Mouse (Mus musculus): ENCODE data around the gene Sh3pxd2a. TPM values are rescaled to one million over a fixed set of nuclear protein-coding genes. Genes with fewer than 3 reads are reported as not detected.
A peak's percentile ranks its signal among the peaks of the same experiment; 100 is the strongest.

Sh3pxd2a gene
- 6.8 and 7.1 TPM in 2 replicates for polyA plus RNA-seq (2015; fragmentation: Nextera tagmentation; extraction: Ambion mirVana)

GRCm38 (mm10) chr19:47464304-47465241, at the start of gene Sh3pxd2a:
TSS of gene Sh3pxd2a (minus strand) at chr19:47464401.
- peak; percentile 93 for ATAC-seq (ENCODE audit: borderline replicate concordance, extremely low read depth, low FRiP score, low TSS enrichment)
- H3K27me3 ChIP-seq: no peaks in the 10 kb centered on the region
- H3K9ac ChIP-seq: peak within 1 kb of the TSS; percentile 77
- 3% methylated on average over 48 of the region's 70 CpGs for WGBS
- H3K27ac ChIP-seq: peak within 1 kb of the TSS; percentile 84
- peak within 1 kb of the TSS; percentile 80 for H3K4me2 ChIP-seq
- H3K9me3 ChIP-seq: no peaks in the 10 kb centered on the region
- no peaks in the 10 kb centered on the region for H3K36me3 ChIP-seq
- H3K4me1 ChIP-seq: peaks cover 37% of the 10 kb centered on the region
- peak within 1 kb of the TSS; percentile 72 for H3K4me3 ChIP-seq

GRCm38 (mm10) chr19:47513618-47513897, 49.4 kb upstream of the Sh3pxd2a start:
- Histone ChIP-seq H3K36me3 (peaks cover 27% of the 10 kb centered on the region), H3K27me3 (no peaks in the 10 kb centered on the region), H3K9ac (no peak overlapping the region), H3K27ac (no peak overlapping the region), H3K4me1 (peaks cover 45% of the 10 kb centered on the region), H3K4me2 (no peak overlapping the region; the same call in 1 of the 2 replicates), H3K4me3 (no peak overlapping the region), H3K9me3 (no peaks in the 10 kb centered on the region)
- 53% methylated on average over 4 of the region's 4 CpGs for WGBS
- no peak for ATAC-seq (ENCODE audit: borderline replicate concordance, extremely low read depth, low FRiP score, low TSS enrichment)

- 47% methylated on average over 21 of the region's 21 CpGs for WGBS
- ATAC-seq (ENCODE audit: borderline replicate concordance, extremely low read depth, low FRiP score, low TSS enrichment): no peak
- H3K27ac ChIP-seq: peak overlapping the region; percentile 87
- H3K9ac ChIP-seq: no peak overlapping the region
- no peak overlapping the region for H3K4me3 ChIP-seq
- H3K4me2 ChIP-seq: no peak overlapping the region; the same call in 1 of the 2 replicates
- H3K27me3 ChIP-seq: no peaks in the 10 kb centered on the region
- H3K9me3 ChIP-seq: no peaks in the 10 kb centered on the region
- peaks cover 50% of the 10 kb centered on the region for H3K4me1 ChIP-seq
- H3K36me3 ChIP-seq: peaks cover 27% of the 10 kb centered on the region
These were observed 48.8 kb upstream of the Sh3pxd2a start for GRCm38 (mm10) chr19:47512794-47513617.

GRCm38 (mm10) chr19:47511958-47512357, 47.8 kb upstream of the Sh3pxd2a start:
- 47% methylated on average over 6 of the region's 6 CpGs for WGBS
- Histone ChIP-seq H3K9ac (no peak overlapping the region), H3K4me2 (no peak overlapping the region), H3K9me3 (no peaks in the 10 kb centered on the region), H3K36me3 (peaks cover 27% of the 10 kb centered on the region), H3K4me1 (peaks cover 59% of the 10 kb centered on the region), H3K27me3 (no peaks in the 10 kb centered on the region), H3K4me3 (no peak overlapping the region), H3K27ac (peak overlapping the region; percentile 87)
- ATAC-seq (ENCODE audit: borderline replicate concordance, extremely low read depth, low FRiP score, low TSS enrichment): no peak

GRCm38 (mm10) chr19:47511294-47511675, 47.1 kb upstream of the Sh3pxd2a start:
- no peaks in the 10 kb centered on the region for H3K27me3 ChIP-seq
- H3K9me3 ChIP-seq: no peaks in the 10 kb centered on the region
- H3K27ac ChIP-seq: peak overlapping the region; percentile 87
- ATAC-seq (ENCODE audit: borderline replicate concordance, extremely low read depth, low FRiP score, low TSS enrichment): no peak
- H3K4me3 ChIP-seq: no peak overlapping the region
- H3K4me1 ChIP-seq: peaks cover 59% of the 10 kb centered on the region
- H3K36me3 ChIP-seq: peaks cover 23% of the 10 kb centered on the region
- H3K9ac ChIP-seq: no peak overlapping the region
- H3K4me2 ChIP-seq: no peak overlapping the region
- WGBS: 67% methylated on average over 7 of the region's 7 CpGs

GRCm38 (mm10) chr19:47510473-47511293, 46.5 kb upstream of the Sh3pxd2a start:
- peak overlapping the region; percentile 90 for H3K27ac ChIP-seq
- no peak overlapping the region for H3K9ac ChIP-seq
- H3K4me3 ChIP-seq: no peak overlapping the region
- peaks cover 59% of the 10 kb centered on the region for H3K4me1 ChIP-seq
- ATAC-seq (ENCODE audit: borderline replicate concordance, extremely low read depth, low FRiP score, low TSS enrichment): peak; percentile 17; the same call in 1 of the 2 replicates
- H3K9me3 ChIP-seq: no peaks in the 10 kb centered on the region
- H3K27me3 ChIP-seq: no peaks in the 10 kb centered on the region
- H3K36me3 ChIP-seq: peaks cover 17% of the 10 kb centered on the region; the same call in 1 of the 2 replicates
- WGBS: 48% methylated on average over 25 of the region's 25 CpGs
- H3K4me2 ChIP-seq: no peak overlapping the region

GRCm38 (mm10) chr19:47510135-47510472, 45.9 kb upstream of the Sh3pxd2a start:
- Histone ChIP-seq H3K9ac (no peak overlapping the region), H3K4me3 (no peak overlapping the region), H3K27ac (peak overlapping the region; percentile 90), H3K9me3 (no peaks in the 10 kb centered on the region), H3K27me3 (no peaks in the 10 kb centered on the region), H3K4me2 (no peak overlapping the region), H3K36me3 (peaks cover 12% of the 10 kb centered on the region; the same call in 1 of the 2 replicates), H3K4me1 (peaks cover 59% of the 10 kb centered on the region)
- ATAC-seq (ENCODE audit: borderline replicate concordance, extremely low read depth, low FRiP score, low TSS enrichment): no peak
- WGBS: 57% methylated on average over 7 of the region's 7 CpGs

- H3K9me3 ChIP-seq: no peaks in the 10 kb centered on the region
- peak overlapping the region; percentile 90 for H3K27ac ChIP-seq
- peak; percentile 31; the same call in 1 of the 2 replicates for ATAC-seq (ENCODE audit: borderline replicate concordance, extremely low read depth, low FRiP score, low TSS enrichment)
- H3K4me1 ChIP-seq: peaks cover 55% of the 10 kb centered on the region
- no peak overlapping the region for H3K9ac ChIP-seq
- whole genome bisulfite sequencing: 24% methylated on average over 5 of the region's 5 CpGs
- no peak overlapping the region for H3K4me2 ChIP-seq
- no peaks in the 10 kb centered on the region for H3K27me3 ChIP-seq
- H3K36me3 ChIP-seq: no peaks in the 10 kb centered on the region
- H3K4me3 ChIP-seq: no peak overlapping the region
These were observed 44.6 kb upstream of the Sh3pxd2a start for GRCm38 (mm10) chr19:47508771-47509281.

- no peak overlapping the region for H3K4me3 ChIP-seq
- peak overlapping the region; percentile 90 for H3K27ac ChIP-seq
- H3K4me2 ChIP-seq: no peak overlapping the region
- no peaks in the 10 kb centered on the region for H3K27me3 ChIP-seq
- H3K36me3 ChIP-seq: no peaks in the 10 kb centered on the region
- H3K9me3 ChIP-seq: no peaks in the 10 kb centered on the region
- H3K4me1 ChIP-seq: peaks cover 51% of the 10 kb centered on the region
- H3K9ac ChIP-seq: no peak overlapping the region
- WGBS: 49% methylated on average over 3 of the region's 3 CpGs
- no peak for ATAC-seq (ENCODE audit: borderline replicate concordance, extremely low read depth, low FRiP score, low TSS enrichment)
These were observed 44.0 kb upstream of the Sh3pxd2a start for GRCm38 (mm10) chr19:47508191-47508590.

GRCm38 (mm10) chr19:47507128-47508121, 43.2 kb upstream of the Sh3pxd2a start:
- peaks cover 3% of the 10 kb centered on the region; the same call in 1 of the 2 replicates for H3K36me3 ChIP-seq
- H3K4me3 ChIP-seq: no peak overlapping the region
- no peaks in the 10 kb centered on the region for H3K27me3 ChIP-seq
- H3K4me1 ChIP-seq: peaks cover 44% of the 10 kb centered on the region
- 39% methylated on average over 27 of the region's 27 CpGs for WGBS
- H3K9ac ChIP-seq: no peak overlapping the region
- ATAC-seq (ENCODE audit: borderline replicate concordance, extremely low read depth, low FRiP score, low TSS enrichment): no peak
- H3K4me2 ChIP-seq: peak overlapping the region; percentile 21
- H3K27ac ChIP-seq: peak overlapping the region; percentile 90
- H3K9me3 ChIP-seq: no peaks in the 10 kb centered on the region
